Mouse (Mus musculus) right cerebral cortex, postnatal 36 days (tissue): ENCODE measurements at regions not wholly inside any gene's neighbourhood (a gene's known extent, or its start where the extent isn't known, plus 50 kb on each side); places are given as distances from the start of the nearest gene placed in this dataset.

Experiments used
- DNase-seq, 2 experiments: peaks; one replicate each; pipeline ENCODE4 v3.0.0; 2022; ENCODE audit warnings: low spot score in 2 of 2, mixed read lengths in 1 of 2

DNA sequence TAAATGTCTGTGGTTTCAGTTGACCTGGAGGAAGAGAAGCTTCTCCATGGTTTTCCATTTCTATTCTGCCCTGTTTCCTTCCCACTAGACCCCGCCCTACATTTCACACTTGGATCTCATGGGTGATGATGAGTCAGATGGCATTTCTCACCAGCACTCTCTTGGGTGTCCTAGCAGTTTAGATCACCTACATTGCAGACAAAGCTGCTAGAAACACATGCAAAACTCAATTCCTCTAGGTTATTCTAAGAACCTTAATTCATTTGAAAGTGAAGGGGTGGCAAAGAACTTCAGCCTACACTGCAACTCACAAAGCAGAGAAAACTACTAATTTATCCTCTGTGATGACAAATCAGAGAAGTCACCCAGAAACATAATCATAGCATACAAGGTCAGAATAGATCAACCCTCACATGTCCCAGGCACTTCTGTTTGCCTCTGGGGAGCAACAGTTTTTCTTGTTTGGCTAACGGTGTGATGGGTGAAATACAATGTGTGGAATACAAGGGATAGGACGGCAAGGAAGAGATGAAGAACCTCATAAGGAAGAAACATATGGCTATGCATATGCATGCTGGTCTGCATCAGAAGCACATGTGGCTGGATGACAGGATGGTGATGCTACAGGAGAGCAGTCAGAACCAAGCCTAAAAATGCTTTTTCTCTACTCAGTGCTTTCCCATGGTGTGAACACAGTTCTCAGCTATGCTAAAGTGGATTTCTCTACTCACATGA, 990.7 kb upstream of the Kif18a start:
- peak; percentile 27 to 78 for DNase-seq

DNA sequence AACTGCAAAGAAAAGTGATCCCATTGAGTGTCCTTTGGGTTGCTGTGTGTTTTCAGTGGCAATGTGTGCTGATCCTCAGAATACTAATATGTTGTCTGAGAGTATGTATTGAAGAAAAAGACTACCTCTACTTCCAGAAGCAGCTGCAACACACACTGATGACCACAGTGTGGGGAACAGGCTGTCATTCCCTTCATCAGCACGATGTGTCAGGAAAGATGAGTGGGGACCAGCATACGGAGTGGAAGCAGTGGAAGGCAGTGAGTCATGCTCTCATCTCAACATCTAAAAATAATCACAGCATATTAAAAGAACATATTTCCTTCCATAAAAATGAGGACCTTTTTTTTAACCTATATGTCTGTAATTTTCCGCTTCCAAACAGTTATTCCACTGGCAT, 977.8 kb upstream of the Kif18a start:
- DNase-seq: peak; percentile 28 to 34
